Mouse (Mus musculus) cortical plate, adult 2 months (tissue): ENCODE measurements around the gene Clcn7. TPM values are rescaled to one million over a fixed set of nuclear protein-coding genes. Genes with fewer than 3 reads are reported as not detected.

Experiments
- H3K27ac ChIP-seq: fragments of 200-500 bp; 2 replicates; pipeline ENCODE4 v1.5.1; 2012; ENCODE audit warnings: low read length, control low read depth, inconsistent platforms; ENCODE audit not compliant: insufficient read depth
- H3K4me1 ChIP-seq: fragments of 200-500 bp; 2 replicates; pipeline ENCODE4 v1.6.1; 2011; ENCODE audit warnings: low read length; ENCODE audit not compliant: control insufficient read depth, insufficient read depth
- H3K4me3 ChIP-seq: fragments of 200-500 bp; 2 replicates; pipeline ENCODE4 v1.5.1; 2011; ENCODE audit warnings: mild to moderate bottlenecking, low read length, control low read depth; ENCODE audit not compliant: insufficient read depth
- CTCF ChIP-seq: fragments of 200-500 bp; IDR thresholded peaks from 2 replicates; pipeline ENCODE4 v1.5.1; 2011; ENCODE audit warnings: mild to moderate bottlenecking, control low read depth, low read length; ENCODE audit not compliant: insufficient read depth; ENCODE audit errors: extremely low read depth
- POLR2A ChIP-seq: fragments of 200-500 bp; IDR thresholded peaks from 2 replicates; pipeline ENCODE4 v1.6.1; 2011; ENCODE audit warnings: mild to moderate bottlenecking, low read length, control low read depth; ENCODE audit not compliant: insufficient read depth; ENCODE audit errors: extremely low read depth
- polyA plus RNA-seq: library from polyadenylated mRNA; depleted of rRNA; stranded (reverse); fragments of >200 nt; gene quantifications from 2 replicates; pipeline ENCODE4 v1.2.3, GENCODE M21; 2012; rRNA removed

The Clcn7 gene
- 45.6 and 47.0 TPM in 2 replicates for polyA plus RNA-seq

GRCm38 (mm10) chr17:25133275-25133698 lies at the start of gene Clcn7:
TSS of gene Clcn7 (plus strand) at chr17:25133391.
- TF ChIP-seq CTCF (no peak), POLR2A (peak; percentile 72)
- Histone ChIP-seq H3K27ac (no peak within 1 kb of the TSS), H3K4me1 (peaks cover 4% of the 10 kb centered on the region), H3K4me3 (peak within 1 kb of the TSS; percentile 70)

- Histone ChIP-seq H3K27ac (no peak within 1 kb of the TSS), H3K4me3 (no peak within 1 kb of the TSS), H3K4me1 (peaks cover 8% of the 10 kb centered on the region)
- TF ChIP-seq POLR2A: no peak
- 0 out of 2 replicates have a peak, but pooled peaks have one; percentile 8 for TF ChIP-seq CTCF
Measured at GRCm38 (mm10) chr17:25083444-25083931, 49.7 kb upstream of the Clcn7 start, which contains the start of gene Tmem204. TSS of gene Tmem204 (minus strand) at chr17:25083591.

DNA sequence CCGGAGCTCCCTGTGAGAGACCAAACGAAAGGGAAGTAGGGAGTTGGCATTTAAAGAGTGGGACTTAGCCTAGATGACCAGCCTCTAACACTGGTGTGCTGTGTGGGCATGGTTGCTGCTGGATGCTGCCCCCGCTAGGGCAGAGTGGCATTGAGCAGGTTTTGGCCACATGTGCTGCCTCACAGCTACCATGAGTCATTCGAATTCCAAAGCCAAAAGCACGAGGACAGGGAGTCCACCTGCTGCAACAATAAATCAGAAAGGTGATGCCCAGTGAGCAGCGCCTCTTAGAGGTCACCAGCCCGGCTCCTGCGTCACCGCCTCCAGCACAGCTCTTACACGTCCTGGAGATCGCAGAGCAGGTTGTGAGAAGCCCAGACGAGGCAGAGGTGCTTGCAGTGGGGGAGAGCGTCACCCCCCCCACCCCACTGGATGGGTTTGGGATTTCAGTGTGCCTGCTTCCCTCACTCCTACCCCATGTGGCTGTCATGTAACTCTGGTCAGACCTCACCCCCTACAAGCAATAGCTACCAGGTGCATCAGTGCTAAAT lies 48.3 kb upstream of the Clcn7 start:
- peaks cover 8% of the 10 kb centered on the region for H3K4me1 ChIP-seq
- H3K27ac ChIP-seq: no peak overlapping the region
- no peak for TF ChIP-seq CTCF
- no peak for TF ChIP-seq POLR2A
- no peak overlapping the region for H3K4me3 ChIP-seq

DNA sequence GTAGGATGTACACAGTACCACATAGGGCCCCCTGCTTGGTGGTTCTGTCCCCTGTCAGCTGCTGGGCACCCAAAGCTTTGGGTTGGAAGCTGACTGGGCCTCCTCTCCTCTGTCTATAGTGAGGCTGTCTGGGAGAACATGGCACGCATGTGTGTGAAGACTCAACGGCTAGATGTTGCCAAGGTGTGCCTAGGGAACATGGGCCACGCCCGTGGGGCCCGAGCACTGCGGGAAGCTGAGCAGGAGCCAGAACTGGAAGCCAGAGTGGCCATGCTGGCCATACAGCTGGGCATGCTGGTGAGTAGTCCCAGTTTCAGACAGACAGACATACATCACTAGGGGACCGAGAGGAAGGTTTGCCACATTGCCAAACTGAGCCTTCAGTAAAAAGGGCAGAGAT lies 46.5 kb upstream of the Clcn7 start:
- Histone ChIP-seq H3K4me1 (peaks cover 3% of the 10 kb centered on the region; the same call in 1 of the 2 replicates), H3K27ac (no peak overlapping the region), H3K4me3 (no peak overlapping the region)
- TF ChIP-seq POLR2A (no peak), CTCF (no peak)

- TF ChIP-seq POLR2A (no peak), CTCF (no peak)
- H3K4me1 ChIP-seq: no peaks in the 10 kb centered on the region
- no peak overlapping the region for H3K27ac ChIP-seq
- no peak overlapping the region for H3K4me3 ChIP-seq
Measured at GRCm38 (mm10) chr17:25089158-25089557, 44.0 kb upstream of the Clcn7 start.

DNA sequence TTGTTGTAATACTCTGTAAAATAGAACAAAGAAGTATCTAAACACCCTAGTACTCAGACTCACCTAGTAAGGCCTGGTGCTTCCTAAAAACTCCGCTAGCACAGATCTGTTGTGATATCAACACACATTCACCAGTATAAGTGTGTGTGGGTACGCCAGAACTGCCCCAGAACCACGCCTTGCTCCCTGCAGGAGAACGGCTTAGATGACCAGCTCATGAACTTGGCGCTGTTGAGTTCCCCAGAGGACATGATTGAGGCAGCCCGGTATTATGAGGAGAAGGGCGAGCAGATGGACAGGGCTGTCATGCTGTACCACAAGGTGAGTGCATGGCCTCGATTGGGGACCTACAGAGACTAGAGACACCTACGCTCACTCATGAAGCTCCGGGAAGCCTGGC lies 42.7 kb upstream of the Clcn7 start:
- Histone ChIP-seq H3K4me1 (no peaks in the 10 kb centered on the region), H3K4me3 (no peak overlapping the region), H3K27ac (no peak overlapping the region)
- TF ChIP-seq CTCF (no peak), POLR2A (no peak)

GRCm38 (mm10) chr17:25096221-25096620 lies 37.0 kb upstream of the Clcn7 start:
- no peak overlapping the region for H3K4me3 ChIP-seq
- TF ChIP-seq CTCF (no peak), POLR2A (no peak)
- H3K4me1 ChIP-seq: no peaks in the 10 kb centered on the region
- H3K27ac ChIP-seq: no peak overlapping the region

DNA sequence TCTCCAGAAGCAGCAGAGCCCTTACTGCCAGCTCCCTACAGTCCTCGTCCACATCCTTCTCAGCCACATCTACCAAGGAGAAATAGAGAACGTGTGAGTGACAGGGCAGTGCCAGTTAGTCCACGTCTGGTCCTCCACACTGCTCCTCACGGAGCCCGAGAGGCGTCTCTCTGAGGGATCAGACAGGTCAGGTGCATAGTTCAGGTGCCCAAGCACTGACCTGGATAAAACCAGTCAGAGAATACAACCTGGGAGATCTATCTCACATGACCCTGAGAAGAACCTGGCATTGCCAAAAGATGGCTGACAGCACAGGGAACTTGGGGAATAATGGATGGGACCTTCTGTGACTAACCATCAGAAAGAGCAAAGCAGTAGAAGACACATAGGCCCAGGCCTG lies 33.1 kb upstream of the Clcn7 start:
- Histone ChIP-seq H3K4me1 (no peaks in the 10 kb centered on the region), H3K4me3 (no peak overlapping the region), H3K27ac (no peak overlapping the region)
- TF ChIP-seq POLR2A: no peak
- TF ChIP-seq CTCF: no peak

DNA sequence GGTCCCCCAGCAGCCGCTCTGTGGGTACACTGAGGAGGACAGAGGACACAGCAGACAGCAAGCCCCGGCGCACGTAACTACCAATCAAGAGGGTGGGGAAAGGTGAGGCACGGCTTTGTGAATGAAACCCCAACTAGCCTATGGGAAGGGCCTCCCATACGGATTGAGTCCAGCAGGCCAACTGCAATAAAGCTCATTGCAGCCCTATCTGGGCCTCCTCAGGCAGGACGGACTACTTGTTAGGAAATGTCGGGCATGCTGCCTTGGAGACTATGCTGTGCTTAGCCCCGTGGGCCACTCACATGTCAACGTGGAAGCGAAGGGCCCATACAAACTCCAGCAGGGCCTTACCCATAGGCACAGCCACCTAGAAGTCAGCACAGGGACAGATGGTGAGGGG lies 31.9 kb upstream of the Clcn7 start:
- no peak for TF ChIP-seq POLR2A
- no peak for TF ChIP-seq CTCF
- H3K4me3 ChIP-seq: no peak overlapping the region
- H3K27ac ChIP-seq: no peak overlapping the region
- H3K4me1 ChIP-seq: no peaks in the 10 kb centered on the region

DNA sequence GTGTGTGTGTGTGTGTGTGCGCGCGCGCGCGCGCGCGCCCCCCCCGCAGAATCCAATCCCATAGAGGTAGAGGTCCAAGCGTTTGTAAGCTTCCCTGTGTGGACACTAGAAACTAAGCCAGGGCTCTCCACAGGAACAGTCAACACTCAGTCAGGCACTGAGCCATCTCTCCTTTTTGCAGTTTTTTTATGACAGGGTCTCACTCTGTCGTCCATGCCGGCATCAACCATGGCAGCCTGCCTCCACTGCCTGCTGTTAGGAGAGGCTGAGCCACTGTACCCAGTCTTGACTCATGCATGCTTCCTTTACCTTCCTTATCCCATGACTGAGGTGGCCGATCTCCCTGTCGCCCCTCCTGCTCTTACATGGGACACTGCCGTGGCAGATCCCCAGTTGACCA lies 25.4 kb upstream of the Clcn7 start:
- TF ChIP-seq CTCF (no peak), POLR2A (no peak)
- H3K4me1 ChIP-seq: peaks cover 6% of the 10 kb centered on the region; the same call in 1 of the 2 replicates
- no peak overlapping the region for H3K4me3 ChIP-seq
- H3K27ac ChIP-seq: no peak overlapping the region
